Mouse (Mus musculus) kidney, postnatal 10 days (tissue): ENCODE measurements around the gene Sgip1.

ENCODE experiments used
- DNase-seq: peaks from one replicate; pipeline ENCODE4 v3.0.0; 2021; ENCODE audit warnings: mixed read lengths

Gene Sgip1

DNA sequence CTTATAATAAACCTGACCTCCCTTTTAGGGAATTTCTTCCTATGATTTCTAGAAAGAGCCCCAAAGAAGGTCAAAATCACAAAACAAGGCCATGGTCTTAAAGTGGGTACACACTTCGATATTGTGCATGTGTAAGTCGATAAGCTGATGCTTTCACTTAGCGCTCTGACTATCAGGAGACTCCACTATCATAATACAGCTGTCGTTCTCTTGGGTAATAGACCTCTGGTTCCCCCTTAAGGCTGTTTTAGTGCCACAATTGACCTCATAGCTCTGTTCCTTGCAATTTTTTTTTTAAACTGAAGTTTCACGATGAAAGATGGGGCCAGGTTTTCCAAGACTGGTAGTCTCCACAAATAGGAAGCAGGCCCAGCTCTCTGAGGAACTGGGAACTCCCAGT is 238.3 kb downstream of the Sgip1 start:
- no peak for DNase-seq

DNA sequence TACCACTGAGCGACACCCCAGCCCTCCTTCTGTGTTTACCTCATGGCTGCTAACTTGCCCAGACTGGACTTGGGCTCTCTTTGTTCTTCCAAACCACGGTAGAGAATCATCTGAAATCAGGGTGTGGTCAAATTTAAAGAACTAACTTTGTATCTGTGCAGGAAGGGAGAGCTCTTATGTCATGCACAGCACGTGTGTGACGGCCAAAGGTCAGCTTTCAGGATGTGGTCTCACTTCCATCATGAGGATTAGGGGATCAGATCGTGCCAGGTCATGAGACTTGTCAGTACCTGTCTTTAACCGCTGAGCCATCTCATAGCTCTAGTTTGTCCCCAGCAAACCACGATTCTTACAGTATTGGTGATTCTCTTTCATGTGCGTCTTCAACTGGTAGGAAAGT is 240.6 kb downstream of the Sgip1 start:
- DNase-seq: no peak

DNA sequence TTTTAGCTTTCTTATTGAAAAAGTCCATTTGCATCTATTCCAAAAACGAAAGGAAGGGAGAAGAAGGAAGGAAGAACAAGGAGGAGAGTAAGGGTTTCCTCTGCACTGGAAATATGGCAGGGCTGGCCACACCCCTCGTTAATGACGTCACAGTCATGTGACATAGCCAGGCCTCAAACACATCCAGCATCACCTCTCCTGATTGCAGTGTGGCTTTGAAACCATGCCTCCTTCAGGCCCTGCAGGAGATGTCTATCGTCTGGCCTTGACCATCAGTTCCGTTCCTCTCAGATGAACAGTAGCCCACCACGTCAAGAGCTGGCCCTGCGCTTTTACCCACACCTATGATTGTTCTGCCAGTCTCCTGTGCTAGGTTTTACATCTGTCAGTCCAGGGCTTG is 245.1 kb downstream of the Sgip1 start:
- no peak for DNase-seq

DNA sequence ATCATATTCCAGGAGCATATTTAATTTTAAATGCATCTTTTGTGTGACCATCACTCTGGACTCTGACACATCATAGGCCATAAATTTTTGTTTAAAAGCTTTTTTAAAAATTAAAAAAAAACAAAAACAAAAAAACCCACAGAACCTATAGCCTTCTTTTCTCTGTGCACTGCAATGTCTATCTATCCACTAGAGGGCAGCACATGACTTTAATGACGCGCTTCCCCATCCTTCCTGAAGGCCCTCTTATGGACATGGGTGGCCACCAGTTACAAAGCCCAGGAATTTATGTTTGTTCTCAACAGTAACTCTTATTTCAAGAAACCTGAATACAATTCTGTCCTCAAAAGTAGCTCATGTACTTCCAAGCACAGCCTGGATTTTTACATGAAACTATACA is 245.8 kb downstream of the Sgip1 start:
- peak; percentile 67 for DNase-seq

DNA sequence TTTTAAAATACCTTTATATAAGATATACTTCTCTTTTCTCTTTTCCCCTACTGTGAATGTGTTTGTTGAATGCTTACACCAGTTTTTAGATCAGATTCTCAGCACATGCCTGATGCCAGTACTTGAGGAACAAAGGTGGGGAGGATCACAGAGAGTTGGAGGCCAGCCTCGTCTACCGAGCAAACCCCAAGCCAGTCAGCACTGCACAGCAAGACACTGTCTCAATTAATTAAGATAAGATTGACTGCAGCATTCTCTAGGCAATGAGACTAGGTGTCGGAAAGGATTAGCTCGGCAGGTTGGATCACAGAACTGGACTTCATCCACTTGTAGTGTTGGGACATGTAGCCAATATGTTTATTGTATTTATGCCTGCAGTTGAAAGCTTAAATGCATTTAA is 246.2 kb downstream of the Sgip1 start:
- DNase-seq: no peak

DNA sequence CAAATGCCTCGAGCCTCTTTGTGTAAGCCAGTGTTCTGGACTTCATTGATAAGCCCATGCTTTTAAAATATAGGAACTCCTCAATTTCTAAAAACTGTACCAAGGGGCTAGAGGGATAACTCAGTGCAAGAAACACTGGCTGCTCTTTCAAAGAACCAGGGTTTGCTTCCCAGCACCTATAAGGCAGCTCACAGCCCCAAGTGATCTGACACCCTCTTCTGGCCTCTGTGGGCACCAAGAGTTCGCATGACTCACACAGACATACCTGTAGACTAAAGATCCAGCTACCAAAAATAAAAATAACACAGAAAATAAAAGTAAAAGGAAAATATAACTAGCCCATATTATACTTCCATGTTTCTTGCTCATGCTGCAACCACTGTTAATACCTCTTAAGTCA is 246.7 kb downstream of the Sgip1 start:
- no peak for DNase-seq

DNA sequence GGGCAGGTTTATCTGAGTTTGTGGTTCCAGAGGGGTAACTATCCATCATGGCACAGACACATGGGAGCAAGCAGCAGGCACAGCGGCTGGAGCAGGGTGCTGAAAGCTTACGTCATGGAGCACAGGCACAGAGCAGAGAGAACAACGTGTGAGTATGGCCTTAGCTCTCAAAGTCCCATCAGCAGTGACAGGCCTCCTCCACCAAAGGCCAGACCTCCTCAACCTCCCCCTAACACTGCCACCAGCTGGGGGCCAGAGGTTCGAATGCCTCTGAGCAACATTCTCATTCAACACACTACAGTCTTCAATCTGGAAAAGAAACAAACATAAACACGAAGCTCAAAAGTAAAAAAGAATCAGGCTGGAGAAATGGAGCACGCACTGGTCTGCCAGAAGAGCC is 247.4 kb downstream of the Sgip1 start:
- DNase-seq: no peak

DNA sequence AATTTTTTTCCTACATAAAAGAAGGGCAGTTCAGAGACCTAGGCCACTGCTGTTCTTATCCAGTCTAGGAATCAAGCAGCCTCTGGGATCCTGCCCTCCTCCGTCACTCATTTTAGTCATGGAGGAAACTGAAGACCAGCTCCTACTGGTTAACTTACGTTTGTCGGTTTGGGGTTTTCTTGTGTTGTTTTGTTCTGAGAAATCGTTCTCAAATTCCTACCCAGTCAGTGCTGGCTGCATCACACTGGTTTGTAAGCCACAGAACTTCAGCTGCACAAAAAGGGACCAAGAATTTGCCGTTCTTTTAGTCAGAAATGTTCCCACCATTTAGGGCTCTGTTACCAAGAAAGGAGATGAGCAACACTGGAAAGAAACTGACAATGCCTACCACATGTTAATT is 248.3 kb downstream of the Sgip1 start:
- DNase-seq: no peak

DNA sequence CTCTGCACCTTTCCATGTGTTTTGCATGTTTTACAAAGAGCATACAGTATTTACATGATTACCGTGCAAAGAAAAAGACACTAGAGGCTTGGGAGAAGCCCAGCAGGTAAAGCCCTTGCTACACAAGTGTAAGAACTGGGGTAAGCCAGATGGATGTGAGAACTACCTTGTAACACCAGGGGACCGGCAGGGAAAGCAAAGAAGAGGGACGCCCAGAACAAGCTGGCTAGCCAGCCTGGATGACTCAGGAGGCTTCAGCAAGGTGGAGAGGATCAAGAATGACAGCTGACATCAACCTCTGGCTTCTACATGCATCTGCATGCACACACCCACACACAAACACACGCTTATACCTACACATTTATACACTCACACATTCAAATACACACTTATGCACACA is 248.9 kb downstream of the Sgip1 start:
- DNase-seq: no peak

DNA sequence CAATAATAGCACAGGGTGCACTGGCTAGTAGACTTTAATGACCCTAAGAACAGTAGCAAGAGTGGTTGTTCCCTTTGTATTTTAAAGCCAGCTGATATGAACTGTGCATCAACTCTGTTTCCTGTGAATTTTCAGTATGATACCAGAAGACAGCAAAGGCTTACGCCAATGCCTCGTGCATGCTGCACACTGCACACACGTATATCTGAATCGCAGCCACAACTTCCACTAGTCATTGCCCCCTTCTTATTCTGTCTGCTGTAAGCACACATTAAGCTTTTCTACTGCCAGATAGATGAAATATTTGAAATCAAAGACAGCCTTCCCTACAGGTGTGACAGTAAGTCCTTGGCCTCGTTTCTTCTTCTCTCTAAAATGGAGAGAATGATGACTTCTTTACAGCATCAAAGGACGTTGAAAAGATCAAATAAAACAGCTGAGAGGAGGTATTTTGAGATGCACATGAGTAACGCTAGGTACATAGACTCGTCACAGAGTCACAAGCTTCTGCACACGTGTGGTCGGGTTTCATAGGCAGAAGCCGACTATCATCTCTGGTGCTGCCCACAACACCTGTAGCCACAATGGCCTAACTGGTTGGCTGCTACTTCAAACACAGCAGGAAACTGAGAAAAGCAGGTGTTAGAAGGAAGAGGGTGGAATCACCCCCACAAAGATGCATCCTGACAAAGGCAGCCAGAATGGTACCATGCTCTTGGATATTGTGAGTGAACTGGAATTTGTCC is 249.7 kb downstream of the Sgip1 start:
- no peak for DNase-seq

DNA sequence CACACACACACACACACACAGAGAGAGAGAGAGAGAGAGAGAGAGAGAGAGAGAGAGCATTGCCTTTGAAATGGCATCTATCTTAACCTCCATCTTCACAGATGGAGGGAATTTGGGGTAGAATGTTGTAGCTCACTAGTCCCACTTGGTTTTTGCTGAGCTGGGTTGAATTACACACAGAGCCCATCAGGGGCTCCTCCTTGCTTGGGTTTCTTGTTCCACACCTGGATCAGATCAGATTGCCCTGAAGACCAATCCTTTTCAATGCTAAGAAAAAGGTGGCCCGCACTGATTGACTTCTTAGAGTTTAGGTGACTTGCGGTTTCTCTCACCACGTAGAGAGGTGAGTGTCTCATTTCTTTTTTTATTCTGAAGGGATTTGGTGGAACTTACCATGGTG is 250.6 kb downstream of the Sgip1 start:
- no peak for DNase-seq

DNA sequence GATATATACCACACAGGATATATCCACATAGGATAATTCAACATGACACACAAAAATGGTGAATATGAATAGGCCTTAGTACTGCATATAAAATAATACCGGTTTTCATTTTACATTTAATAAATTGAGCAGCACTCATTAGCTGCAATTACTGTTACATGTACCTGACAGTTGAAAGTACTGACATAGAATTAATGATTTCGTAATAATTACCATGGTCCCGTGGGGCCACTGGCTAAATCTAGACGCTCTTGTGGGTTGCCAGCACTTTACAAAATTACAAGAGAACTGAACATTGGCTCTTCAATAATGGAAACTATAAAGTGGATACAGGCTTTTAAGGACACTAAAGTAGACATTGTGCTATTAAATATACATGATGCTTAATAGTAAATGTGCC is 263.6 kb downstream of the Sgip1 start:
- no peak for DNase-seq

DNA sequence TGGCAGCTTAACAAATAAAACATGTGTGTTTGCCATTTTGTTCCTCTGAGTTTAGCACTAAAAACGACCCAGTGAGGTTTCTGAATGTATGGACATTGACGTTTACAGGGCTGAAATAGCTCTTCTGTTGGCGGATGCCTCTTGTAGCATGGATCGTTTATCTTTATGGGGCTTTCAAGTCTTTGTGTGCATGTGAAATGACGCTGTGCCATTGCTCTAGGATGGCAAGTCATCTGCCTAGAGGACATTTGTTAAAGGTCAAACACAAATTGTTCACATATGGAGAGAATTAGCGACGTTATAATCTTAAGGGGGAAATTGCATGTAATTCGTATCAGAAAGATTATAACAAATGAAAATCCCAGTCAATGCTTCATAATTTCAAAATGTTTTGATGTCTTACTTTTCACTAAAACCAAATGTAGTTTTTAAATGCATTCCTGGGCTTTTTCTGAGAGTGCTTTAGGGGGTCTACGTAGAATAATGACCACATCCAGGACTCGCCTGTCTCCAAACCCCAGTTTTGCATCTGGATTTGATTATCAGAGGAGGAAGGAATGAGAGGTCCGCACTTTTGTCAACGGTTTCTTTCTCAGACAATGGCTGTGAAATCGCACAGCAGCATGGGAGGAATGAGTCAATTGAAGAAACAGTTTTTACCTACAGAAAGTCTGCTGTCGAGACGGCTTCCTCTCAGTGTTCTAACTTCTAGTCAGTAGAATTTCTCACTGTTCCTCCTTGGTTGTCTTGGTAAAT is 264.3 kb downstream of the Sgip1 start:
- no peak for DNase-seq

DNA sequence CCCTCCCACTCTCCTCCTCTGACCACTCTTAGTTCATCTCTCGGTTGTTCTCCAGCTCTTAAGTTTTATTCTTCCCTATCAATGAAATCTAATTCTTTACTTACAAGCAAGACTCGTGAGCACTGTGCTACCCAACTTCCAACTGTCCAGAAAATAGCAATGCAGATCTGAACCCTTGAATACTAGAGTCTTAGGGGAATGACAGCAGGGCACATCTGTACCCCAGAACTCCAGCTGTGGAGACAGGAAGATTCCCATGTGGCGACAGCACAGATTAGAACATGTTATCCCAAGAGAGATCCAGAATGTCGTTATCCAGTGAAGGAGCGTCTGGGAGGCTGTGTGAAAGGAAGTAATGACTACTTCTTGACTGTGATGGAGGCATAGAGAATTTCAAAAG is 265.2 kb downstream of the Sgip1 start:
- no peak for DNase-seq

DNA sequence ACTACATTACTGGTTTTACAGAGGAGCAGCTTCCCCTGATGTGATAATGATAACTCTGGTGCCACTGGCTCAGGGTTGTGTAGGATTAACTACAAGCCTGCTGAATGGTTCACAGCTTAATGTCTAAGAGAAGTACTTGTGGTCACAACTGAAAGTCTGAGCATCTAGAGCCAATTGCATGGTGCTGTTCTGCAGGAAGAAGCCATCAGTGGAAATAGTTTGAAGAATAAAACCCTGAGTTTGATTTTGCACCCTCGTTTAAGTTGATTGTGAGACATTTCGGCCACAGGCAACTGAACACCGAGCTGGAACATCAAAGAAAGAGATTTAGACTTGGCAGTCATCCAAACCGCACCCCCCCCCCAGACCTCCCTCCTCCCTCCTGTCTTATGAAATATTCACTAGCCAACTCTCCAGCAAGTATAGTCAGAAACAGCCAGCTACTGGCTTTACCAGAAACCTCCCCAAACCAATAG is 265.9 kb downstream of the Sgip1 start:
- peak; percentile 21 for DNase-seq

DNA sequence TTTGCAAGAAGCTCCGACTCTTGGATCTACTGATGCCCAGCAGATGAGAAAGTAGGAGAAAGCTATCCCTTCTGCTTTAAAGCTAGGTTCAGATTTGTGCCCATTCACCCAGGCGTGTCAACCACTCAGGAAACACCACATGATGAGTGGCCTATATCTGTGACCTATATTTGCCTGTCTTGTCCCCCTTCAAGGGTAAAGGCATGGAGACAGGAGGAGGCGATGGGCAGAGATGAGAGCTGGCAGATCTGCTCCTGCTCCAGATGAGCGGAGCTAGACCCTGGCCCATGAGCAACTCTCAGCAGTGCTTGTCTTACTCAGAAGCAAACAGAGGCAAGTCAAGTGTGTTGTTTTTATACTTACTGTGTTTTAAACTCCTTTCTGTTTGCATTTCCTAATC is 269.6 kb downstream of the Sgip1 start:
- DNase-seq: no peak

DNA sequence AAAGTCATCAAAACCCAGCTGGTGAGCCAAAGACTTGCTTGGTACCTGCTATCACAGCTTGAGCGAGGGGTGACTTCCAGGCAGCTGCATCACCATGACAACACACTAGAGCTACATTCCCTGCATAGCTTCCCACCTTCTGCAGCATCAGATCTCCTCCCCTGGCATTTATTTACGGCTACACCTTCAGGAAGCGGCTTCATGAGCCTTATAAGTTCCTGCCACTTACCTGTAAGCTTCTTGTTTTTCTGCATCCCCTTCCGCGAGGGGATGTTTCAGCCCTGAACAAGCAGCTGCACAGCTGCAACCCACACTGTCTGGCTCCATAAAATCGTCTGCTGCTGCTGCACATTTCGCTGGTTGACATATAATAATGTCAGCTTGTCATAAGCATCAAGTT is 270.7 kb downstream of the Sgip1 start:
- DNase-seq: no peak

DNA sequence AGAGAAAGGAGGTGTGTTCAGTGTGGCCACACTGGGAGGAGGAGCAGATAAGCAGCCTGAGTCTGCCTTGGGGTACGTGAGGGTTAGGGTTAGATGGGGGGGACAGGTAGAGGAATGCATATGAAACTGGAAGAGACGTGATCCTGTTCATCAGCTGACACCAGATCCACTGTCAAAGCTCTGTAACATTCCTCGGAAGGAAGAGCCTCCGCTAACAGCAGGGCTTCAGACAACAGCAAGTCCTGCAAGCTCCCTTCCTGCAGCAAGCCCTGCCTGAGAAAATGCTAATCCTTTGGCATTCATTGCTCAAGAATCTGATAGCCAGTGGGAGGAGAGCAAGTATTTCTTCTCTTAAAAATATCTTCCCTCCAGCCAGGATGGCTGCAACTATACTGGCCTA is 272.4 kb downstream of the Sgip1 start:
- DNase-seq: no peak
